Mouse (Mus musculus) spleen, adult 2 months (tissue): ENCODE data around the gene Ulk1.

Experiments used
- CTCF ChIP-seq: fragments of 200-500 bp; IDR thresholded peaks from 2 replicates; pipeline ENCODE4 v1.5.1; 2011; ENCODE audit warnings: mild to moderate bottlenecking, inconsistent platforms; ENCODE audit not compliant: insufficient read depth, insufficient read length, insufficient replicate concordance; ENCODE audit errors: extremely low read depth
- POLR2A ChIP-seq: fragments of 200-500 bp; IDR thresholded peaks from 2 replicates; pipeline ENCODE4 v1.6.1; 2011; ENCODE audit warnings: low read depth, low read length, inconsistent platforms

GRCm38 (mm10) chr5:110778263-110778662, 31.6 kb downstream of the Ulk1 start:
- TF ChIP-seq CTCF (no peak), POLR2A (no peak)
